Mouse (Mus musculus): ENCODE data around the gene Primpol. TPM values are rescaled to one million over a fixed set of nuclear protein-coding genes. Genes with fewer than 3 reads are reported as not detected.

The Primpol gene
- total and polyA plus RNA-seq, 3 experiments: 7.1 to 11.6 TPM; not detected in 1

DNA sequence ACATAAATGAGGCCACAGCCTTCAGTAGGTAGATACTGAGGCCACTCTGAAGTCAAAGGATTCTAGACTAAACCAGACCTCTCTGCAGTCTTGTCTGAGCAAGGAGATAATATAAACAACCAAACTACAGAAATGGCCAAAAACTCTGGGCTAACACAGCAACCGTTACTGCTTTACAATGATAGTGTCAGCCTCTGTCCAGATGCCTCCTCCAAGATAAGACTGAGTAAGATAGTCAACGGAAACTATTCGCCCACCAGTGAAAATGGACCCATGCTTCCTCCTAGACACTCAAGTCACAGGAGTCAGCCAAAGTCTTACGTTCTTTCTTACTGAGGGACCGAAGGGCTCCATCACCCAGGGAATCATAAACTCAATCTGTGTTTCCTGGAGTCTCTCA lies 29.1 kb downstream of the Primpol start:
- H3K4me3 ChIP-seq (ENCODE audit: control insufficient read depth in 1 of 2, insufficient read depth in 1 of 2, low read depth in 2 of 2, low read length in 2 of 2): no peak overlapping the region; a peak in 1 of 4 replicates
- peak overlapping the region; percentile 100 for H3K27ac ChIP-seq (ENCODE audit: control insufficient read depth, low read depth, low read length)
- H3K27me3 ChIP-seq (ENCODE audit: control insufficient read depth in 1 of 2, insufficient read depth in 2 of 2, low read length in 2 of 2): no peaks in the 10 kb centered on the region
- H3K9ac ChIP-seq (ENCODE audit: control insufficient read depth, low read depth, low read length, poor library complexity, severe bottlenecking): peak overlapping the region; percentile 63
- no peaks in the 10 kb centered on the region for H3K79me2 ChIP-seq (ENCODE audit: control insufficient read depth, insufficient read depth, low read length, poor library complexity)
- no peaks in the 10 kb centered on the region for H3K9me3 ChIP-seq (replicated peaks; ENCODE audit: insufficient read depth, low read length)
- peak; percentile 87 for DNase-seq (ENCODE audit: low read depth, low spot score)
- peaks cover 0 to 60% of the 10 kb centered on the region in 2 experiments; a peak in 2 of 4 replicates for H3K36me3 ChIP-seq (ENCODE audit: control insufficient read depth in 1 of 2, insufficient read depth in 2 of 2, low read length in 2 of 2)
- peaks cover 14 to 45% of the 10 kb centered on the region in 2 experiments for H3K4me1 ChIP-seq (ENCODE audit: control insufficient read depth in 1 of 2, insufficient read depth in 2 of 2, low read length in 2 of 2)
- TF ChIP-seq SIN3A (IDR thresholded peaks at IDR 0.05; ENCODE audit: low read length) (peak; percentile 94), TBP (IDR thresholded peaks at IDR 0.05; ENCODE audit: low read depth, low read length) (no peak), ELF1 (IDR thresholded peaks at IDR 0.05; ENCODE audit: low read depth, low read length) (peak; percentile 53), MYC (IDR thresholded peaks at IDR 0.05; ENCODE audit: low read depth, low read length) (peak; percentile 76), RAD21 (IDR thresholded peaks at IDR 0.05; ENCODE audit: low read depth, low read length) (no peak), HCFC1 (IDR thresholded peaks at IDR 0.05; ENCODE audit: low read depth, low read length) (peak; percentile 55; the same call in 1 of the 2 replicates), MAZ (IDR thresholded peaks at IDR 0.05; ENCODE audit: low read depth, low read length) (0 out of 2 replicates have a peak, but pooled peaks have one; percentile 58), ZC3H11A (IDR thresholded peaks at IDR 0.05; ENCODE audit: low read depth, low read length) (peak; percentile 28), BHLHE40 (IDR thresholded peaks at IDR 0.05; ENCODE audit: borderline replicate concordance, low read depth, low read length) (peak; percentile 70; the same call in 1 of the 2 replicates), NRF1 (IDR thresholded peaks at IDR 0.05; ENCODE audit: insufficient read depth, low read depth, low read length, poor library complexity, severe bottlenecking) (no peak), MAFK (IDR thresholded peaks at IDR 0.05; ENCODE audit: borderline replicate concordance, low read depth, low read length) (peak; percentile 72), TCF12 (IDR thresholded peaks at IDR 0.05; ENCODE audit: low read depth, low read length) (peak; percentile 99), MXI1 (IDR thresholded peaks at IDR 0.05; ENCODE audit: low read depth, low read length) (peak; percentile 57), MAX (IDR thresholded peaks at IDR 0.05; ENCODE audit: low read length) (peak; percentile 75), CHD2 (IDR thresholded peaks at IDR 0.05; ENCODE audit: low read length) (peak; percentile 74), MEF2A (IDR thresholded peaks at IDR 0.05; ENCODE audit: extremely low read depth, insufficient replicate concordance, low read depth, low read length, poor library complexity, severe bottlenecking) (peak; percentile 59; the same call in 1 of the 2 replicates), TAL1 (IDR thresholded peaks at IDR 0.05; ENCODE audit: low read length) (peak; percentile 95), JUND (IDR thresholded peaks at IDR 0.05; ENCODE audit: low read depth, low read length) (peak; percentile 86; the same call in 1 of the 2 replicates), USF2 (IDR thresholded peaks at IDR 0.05; ENCODE audit: borderline replicate concordance in 1 of 2, insufficient read depth in 1 of 2, low read depth in 1 of 2, low read length in 2 of 2) (no peak), POLR2AphosphoS2 (IDR thresholded peaks at IDR 0.05; ENCODE audit: low read length) (peak; percentile 50; the same call in 1 of the 2 replicates), USF1 (IDR thresholded peaks at IDR 0.05; ENCODE audit: low read depth, low read length) (no peak), MYB (IDR thresholded peaks at IDR 0.05; ENCODE audit: low read depth, low read length) (peak; percentile 99), ETS1 (IDR thresholded peaks at IDR 0.05; ENCODE audit: low read depth, low read length) (peak; percentile 90), SMC3 (IDR thresholded peaks at IDR 0.05; ENCODE audit: low read depth, low read length) (peak; percentile 25; the same call in 1 of the 2 replicates), NELFE (IDR thresholded peaks at IDR 0.05; ENCODE audit: low read depth, low read length) (peak; percentile 45; the same call in 1 of the 2 replicates), RCOR1 (IDR thresholded peaks at IDR 0.05; ENCODE audit: low read depth, low read length) (peak; percentile 89), UBTF (IDR thresholded peaks at IDR 0.05; ENCODE audit: borderline replicate concordance, insufficient read depth, low read depth, low read length) (no peak), E2F4 (IDR thresholded peaks at IDR 0.05; ENCODE audit: borderline replicate concordance, low read depth, low read length) (no peak), CTCF (IDR thresholded peaks at IDR 0.05 in 2 of 3, conservative IDR thresholded peaks at IDR 0.05 in 1 of 3; ENCODE audit: control insufficient read depth in 1 of 3, insufficient read depth in 1 of 3, low read depth in 2 of 3, low read length in 3 of 3, poor library complexity in 1 of 3, severe bottlenecking in 1 of 3) (no peak), EP300 (IDR thresholded peaks at IDR 0.05; ENCODE audit: low read depth in 1 of 2, low read length in 2 of 2) (peak; percentile 100), CHD1 (IDR thresholded peaks at IDR 0.05; ENCODE audit: low read depth, low read length) (0 out of 2 replicates have a peak, but pooled peaks have one; percentile 86), ZKSCAN1 (IDR thresholded peaks at IDR 0.05; ENCODE audit: low read depth, low read length) (0 out of 2 replicates have a peak, but pooled peaks have one; percentile 32), GABPA (IDR thresholded peaks at IDR 0.05; ENCODE audit: low read depth, low read length) (0 out of 2 replicates have a peak, but pooled peaks have one; percentile 44), POLR2A (IDR thresholded peaks at IDR 0.05; ENCODE audit: control insufficient read depth in 1 of 2, insufficient read depth in 1 of 2, low read depth in 1 of 2, low read length in 2 of 2, poor library complexity in 1 of 2) (0 out of 4 replicates have a peak, but pooled peaks of 1 of the 2 experiments have one; percentile 23), GATA1 (IDR thresholded peaks at IDR 0.05; ENCODE audit: low read depth, low read length) (peak; percentile 99), ZMIZ1 (IDR thresholded peaks at IDR 0.05; ENCODE audit: low read depth, low read length) (peak; percentile 69; the same call in 1 of the 2 replicates)
